Mouse (Mus musculus) MEL (cell line): ENCODE data around the gene Tbc1d16. TPM values are rescaled to one million over a fixed set of nuclear protein-coding genes. Genes with fewer than 3 reads are reported as not detected.
A peak's percentile ranks its signal among the peaks of the same experiment; 100 is the strongest.

ENCODE experiments used
- DNase-seq: peaks from one replicate; pipeline ENCODE4 v3.0.0; 2011; ENCODE audit warnings: low read depth, low spot score
- H3K27ac ChIP-seq: 2 replicates; pipeline ENCODE4 v1.5.1; 2012; ENCODE audit warnings: low read depth, mild to moderate bottlenecking, control low read depth, low read length, moderate library complexity; ENCODE audit not compliant: control insufficient read depth
- H3K27me3 ChIP-seq, 2 experiments: fragments of 150-350 bp in 1 of 2; sonication (generic) in 1 of 2; 2 replicates each; pipeline ENCODE4 v1.6.1; 2012; ENCODE audit warnings: low read length in 2 of 2, mild to moderate bottlenecking in 2 of 2, improper control_type of control experiment in 1 of 2, moderate library complexity in 1 of 2; ENCODE audit not compliant: insufficient read depth in 2 of 2, control insufficient read depth in 1 of 2
- H3K36me3 ChIP-seq, 2 experiments: 2 replicates each; pipeline ENCODE4 v1.6.1; 2012 to 2014; ENCODE audit warnings: low read length in 2 of 2, improper control_type of control experiment in 1 of 2, inconsistent platforms in 1 of 2, mild to moderate bottlenecking in 1 of 2; ENCODE audit not compliant: insufficient read depth in 2 of 2, control insufficient read depth in 1 of 2
- H3K4me1 ChIP-seq, 2 experiments: fragments of 150-350 bp in 1 of 2; sonication (generic) in 1 of 2; 2 replicates each; pipeline ENCODE4 v1.6.1; 2012; ENCODE audit warnings: low read length in 2 of 2, improper control_type of control experiment in 1 of 2, mild to moderate bottlenecking in 1 of 2; ENCODE audit not compliant: insufficient read depth in 2 of 2, control insufficient read depth in 1 of 2
- H3K4me3 ChIP-seq, 2 experiments: fragments of 150-350 bp in 1 of 2; sonication (generic) in 1 of 2; 2 replicates each; pipeline ENCODE4 v1.5.1; 2012; ENCODE audit warnings: low read depth in 2 of 2, low read length in 2 of 2, mild to moderate bottlenecking in 2 of 2, moderate library complexity in 2 of 2, control low read depth in 1 of 2, improper control_type of control experiment in 1 of 2; ENCODE audit not compliant: control insufficient read depth in 1 of 2, insufficient read depth in 1 of 2
- H3K79me2 ChIP-seq: 2 replicates; pipeline ENCODE4 v1.6.1; 2012; ENCODE audit warnings: mild to moderate bottlenecking, low read length, moderate library complexity; ENCODE audit not compliant: control insufficient read depth, poor library complexity, insufficient read depth
- H3K9ac ChIP-seq: 2 replicates; pipeline ENCODE4 v1.6.1; 2012; ENCODE audit warnings: low read depth, mild to moderate bottlenecking, control low read depth, low read length, moderate library complexity; ENCODE audit not compliant: control insufficient read depth, poor library complexity, severe bottlenecking
- H3K9me3 ChIP-seq: fragments of 150-350 bp; sonication (generic); replicated peaks from 2 replicates; pipeline ENCODE4 v1.6.1; 2012; ENCODE audit warnings: mild to moderate bottlenecking, low read length, improper control_type of control experiment, moderate library complexity; ENCODE audit not compliant: insufficient read depth
- CTCF ChIP-seq, 3 experiments: IDR thresholded peaks in 2 of 3; conservative IDR thresholded peaks in 1 of 3; 2 replicates each; pipeline ENCODE4 v1.5.1; 2011 to 2012; ENCODE audit warnings: low read length in 3 of 3, low read depth in 2 of 3, mild to moderate bottlenecking in 2 of 3, improper control_type of control experiment in 1 of 3, inconsistent platforms in 1 of 3, mixed read lengths in 1 of 3, moderate library complexity in 1 of 3; ENCODE audit not compliant: control insufficient read depth in 1 of 3, insufficient read depth in 1 of 3, poor library complexity in 1 of 3, severe bottlenecking in 1 of 3
- EP300 ChIP-seq, 2 experiments: IDR thresholded peaks; 2 replicates each; pipeline ENCODE4 v1.6.1; 2011; ENCODE audit warnings: improper control_type of control experiment in 2 of 2, low read length in 2 of 2, low read depth in 1 of 2, mild to moderate bottlenecking in 1 of 2
- GABPA ChIP-seq: IDR thresholded peaks from 2 replicates; pipeline ENCODE4 v1.6.1; 2012; ENCODE audit warnings: low read depth, mild to moderate bottlenecking, inconsistent platforms, low read length, improper control_type of control experiment, moderate library complexity
- GATA1 ChIP-seq: IDR thresholded peaks from 2 replicates; pipeline ENCODE4 v1.6.1; 2011; ENCODE audit warnings: low read depth, low read length, improper control_type of control experiment
- JUND ChIP-seq: IDR thresholded peaks from 2 replicates; pipeline ENCODE4 v1.6.1; 2011; ENCODE audit warnings: low read depth, mild to moderate bottlenecking, improper control_type of control experiment, low read length
- MAFK ChIP-seq: IDR thresholded peaks from 2 replicates; pipeline ENCODE4 v1.6.1; 2011; ENCODE audit warnings: low read depth, mild to moderate bottlenecking, low read length, improper control_type of control experiment, borderline replicate concordance
- MEF2A ChIP-seq: IDR thresholded peaks from 2 replicates; pipeline ENCODE4 v1.6.1; 2014; ENCODE audit warnings: low read depth, mild to moderate bottlenecking, inconsistent platforms, low read length, improper control_type of control experiment; ENCODE audit not compliant: poor library complexity, insufficient replicate concordance, severe bottlenecking; ENCODE audit errors: extremely low read depth
- MYB ChIP-seq: IDR thresholded peaks from 2 replicates; pipeline ENCODE4 v1.6.1; 2011; ENCODE audit warnings: mild to moderate bottlenecking, low read depth, low read length, improper control_type of control experiment
- MYC ChIP-seq: IDR thresholded peaks from 2 replicates; pipeline ENCODE4 v1.6.1; 2011; ENCODE audit warnings: low read depth, mild to moderate bottlenecking, low read length, improper control_type of control experiment, moderate library complexity
- NELFE ChIP-seq: IDR thresholded peaks from 2 replicates; pipeline ENCODE4 v1.6.1; 2011; ENCODE audit warnings: low read depth, low read length, improper control_type of control experiment
- POLR2A ChIP-seq, 2 experiments: IDR thresholded peaks; 2 replicates each; pipeline ENCODE4 v1.6.1; 2011 to 2012; ENCODE audit warnings: low read length in 2 of 2, mild to moderate bottlenecking in 2 of 2, control low read depth in 1 of 2, improper control_type of control experiment in 1 of 2, low read depth in 1 of 2, moderate library complexity in 1 of 2; ENCODE audit not compliant: control insufficient read depth in 1 of 2, insufficient read depth in 1 of 2, poor library complexity in 1 of 2
- POLR2AphosphoS2 ChIP-seq: IDR thresholded peaks from 2 replicates; pipeline ENCODE4 v1.6.1; 2011; ENCODE audit warnings: low read length, improper control_type of control experiment
- RAD21 ChIP-seq: IDR thresholded peaks from 2 replicates; pipeline ENCODE4 v1.6.1; 2011; ENCODE audit warnings: mild to moderate bottlenecking, low read depth, low read length, improper control_type of control experiment
- RCOR1 ChIP-seq: IDR thresholded peaks from 2 replicates; pipeline ENCODE4 v1.6.1; 2012; ENCODE audit warnings: low read depth, mild to moderate bottlenecking, inconsistent platforms, low read length, improper control_type of control experiment
- SIN3A ChIP-seq: IDR thresholded peaks from 2 replicates; pipeline ENCODE4 v1.6.1; 2012; ENCODE audit warnings: low read length, improper control_type of control experiment, inconsistent platforms
- TAL1 ChIP-seq: IDR thresholded peaks from 2 replicates; pipeline ENCODE4 v1.6.1; 2012; ENCODE audit warnings: mild to moderate bottlenecking, inconsistent platforms, low read length, moderate library complexity, mixed read lengths
- TBP ChIP-seq: IDR thresholded peaks from 2 replicates; pipeline ENCODE4 v1.8.0; 2011; ENCODE audit warnings: low read depth, low read length, improper control_type of control experiment
- TCF12 ChIP-seq: IDR thresholded peaks from 2 replicates; pipeline ENCODE4 v1.6.1; 2014; ENCODE audit warnings: low read depth, mild to moderate bottlenecking, inconsistent platforms, low read length, improper control_type of control experiment, moderate library complexity
- UBTF ChIP-seq: IDR thresholded peaks from 2 replicates; pipeline ENCODE4 v1.6.1; 2012; ENCODE audit warnings: low read depth, mild to moderate bottlenecking, inconsistent platforms, low read length, improper control_type of control experiment, moderate library complexity, borderline replicate concordance; ENCODE audit not compliant: insufficient read depth
- USF2 ChIP-seq, 2 experiments: IDR thresholded peaks; 2 replicates each; pipeline ENCODE4 v1.6.1; 2011 to 2012; ENCODE audit warnings: improper control_type of control experiment in 2 of 2, low read length in 2 of 2, borderline replicate concordance in 1 of 2, inconsistent platforms in 1 of 2, low read depth in 1 of 2, mild to moderate bottlenecking in 1 of 2; ENCODE audit not compliant: insufficient read depth in 1 of 2
- ZKSCAN1 ChIP-seq: IDR thresholded peaks from 2 replicates; pipeline ENCODE4 v1.6.1; 2012; ENCODE audit warnings: low read depth, mild to moderate bottlenecking, inconsistent platforms, low read length, improper control_type of control experiment, moderate library complexity
- ZMIZ1 ChIP-seq: IDR thresholded peaks from 2 replicates; pipeline ENCODE4 v1.6.1; 2012; ENCODE audit warnings: low read depth, mild to moderate bottlenecking, inconsistent platforms, low read length, improper control_type of control experiment, moderate library complexity
- ZNF384 ChIP-seq: IDR thresholded peaks from 2 replicates; pipeline ENCODE4 v1.6.1; 2012; ENCODE audit warnings: low read depth, mild to moderate bottlenecking, inconsistent platforms, low read length, improper control_type of control experiment
- polyA plus RNA-seq, 2 experiments: library from polyadenylated mRNA; stranded (reverse) in 1 of 2; unstranded in 1 of 2; fragments of >175 nt in 1 of 2; fragments of >200 nt in 1 of 2; gene quantifications; 2 replicates each; pipeline versions ENCODE4 v1.2.1 to v1.2.4; 2012; ENCODE audit warnings: low replicate concordance in 2 of 2, low read depth in 1 of 2; ENCODE audit not compliant: insufficient read length in 2 of 2, insufficient read depth in 1 of 2, missing spikeins in 1 of 2
- total RNA-seq: library from RNA; depleted of rRNA; stranded (reverse); fragments of 300-350 nt; gene quantifications from 2 replicates; pipeline ENCODE4 v1.2.3, GENCODE M21; 2012

Tbc1d16 gene
- total and polyA plus RNA-seq, 3 experiments, result 13.6 to 19.2 TPM; not detected in 1

GRCm38 (mm10) chr11:119108573-119109263 lies 119.6 kb downstream of the Tbc1d16 start:
- Histone ChIP-seq H3K27ac (no peak overlapping the region), H3K27me3 (peaks cover 2% of the 10 kb centered on the region in 2 experiments), H3K4me1 (no peaks in the 10 kb centered on the region), H3K9ac (no peak overlapping the region), H3K36me3 (no peaks in the 10 kb centered on the region), H3K9me3 (no peaks in the 10 kb centered on the region), H3K4me3 (no peak overlapping the region), H3K79me2 (no peaks in the 10 kb centered on the region)
- no peak for DNase-seq
- TF ChIP-seq SIN3A, result no peak
- no peak for TF ChIP-seq TBP
- no peak for TF ChIP-seq USF2 (IDR thresholded peaks at IDR 0.05; ENCODE audit: borderline replicate concordance in 1 of 2, insufficient read depth in 1 of 2, low read depth in 1 of 2, low read length in 2 of 2)
- no peak for TF ChIP-seq CTCF (IDR thresholded peaks at IDR 0.05 in 2 of 3, conservative IDR thresholded peaks at IDR 0.05 in 1 of 3; ENCODE audit: control insufficient read depth in 1 of 3, insufficient read depth in 1 of 3, low read depth in 2 of 3, low read length in 3 of 3, poor library complexity in 1 of 3, severe bottlenecking in 1 of 3)
- TF ChIP-seq GABPA, result no peak
- no peak for TF ChIP-seq MYC
- TF ChIP-seq NELFE, result no peak
- no peak for TF ChIP-seq RAD21
- TF ChIP-seq TCF12, result no peak
- TF ChIP-seq GATA1, result no peak
- TF ChIP-seq ZMIZ1, result no peak
- TF ChIP-seq POLR2A (IDR thresholded peaks at IDR 0.05; ENCODE audit: control insufficient read depth in 1 of 2, insufficient read depth in 1 of 2, low read depth in 1 of 2, low read length in 2 of 2, poor library complexity in 1 of 2), result no peak
- no peak for TF ChIP-seq MYB
- TF ChIP-seq POLR2AphosphoS2, result no peak
- no peak for TF ChIP-seq TAL1
- no peak for TF ChIP-seq EP300 (IDR thresholded peaks at IDR 0.05; ENCODE audit: low read depth in 1 of 2, low read length in 2 of 2)
- no peak for TF ChIP-seq MEF2A
- no peak for TF ChIP-seq ZNF384
- TF ChIP-seq UBTF, result no peak
- TF ChIP-seq MAFK, result no peak

- peaks cover 2% of the 10 kb centered on the region in 2 experiments for H3K27me3 ChIP-seq
- TF ChIP-seq MEF2A (no peak), JUND (no peak), GABPA (no peak), RCOR1 (peak; percentile 66; the same call in 1 of the 2 replicates), RAD21 (no peak), ZKSCAN1 (no peak), MYB (no peak), ZNF384 (no peak)
Measured at GRCm38 (mm10) chr11:119106289-119106688, 122.0 kb downstream of the Tbc1d16 start.

More at GRCm38 (mm10) chr11:119106289-119106688, 122.0 kb downstream of the Tbc1d16 start:
- Histone ChIP-seq H3K9me3 (no peaks in the 10 kb centered on the region), H3K27ac (no peak overlapping the region), H3K79me2 (no peaks in the 10 kb centered on the region), H3K36me3 (no peaks in the 10 kb centered on the region), H3K4me1 (no peaks in the 10 kb centered on the region), H3K4me3 (no peak overlapping the region), H3K9ac (no peak overlapping the region)
- DNase-seq, result peak; percentile 36
